Mouse (Mus musculus): ENCODE measurements around the gene Rgs4.

GRCm38 (mm10) chr1:169747902-169748301 is 460 bp upstream of the Rgs4 start:
- no peak for TF ChIP-seq CTCF (IDR thresholded peaks at IDR 0.05; ENCODE audit: insufficient read depth, low read depth, low read length)
- no peak for TF ChIP-seq POLR2A (IDR thresholded peaks at IDR 0.05; ENCODE audit: insufficient read depth, low read depth, low read length)

All from olfactory bulb, adult 2 months (tissue).